8 mouse cellular contexts compared by ENCODE assay signal in the genomic region with DNA sequence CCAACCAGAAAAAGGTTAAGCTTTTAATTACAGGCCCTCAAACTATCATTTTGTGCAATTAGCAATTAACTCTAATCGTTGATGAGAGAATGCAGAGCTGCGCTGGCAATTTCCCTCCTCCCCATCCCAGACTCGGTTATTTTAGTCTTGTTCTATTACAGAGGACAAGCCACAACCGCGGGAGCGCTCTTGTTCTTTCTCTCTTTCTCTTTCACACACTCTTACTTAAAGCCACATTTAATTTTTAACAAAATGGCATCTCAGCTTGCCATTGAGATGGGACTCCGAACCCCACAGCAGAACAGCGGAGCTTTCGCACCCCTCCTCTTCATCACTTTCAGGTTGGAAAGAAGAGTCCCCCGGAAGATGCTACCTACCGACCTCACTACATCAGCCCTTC. TPM values are rescaled to one million over a fixed set of nuclear protein-coding genes. Genes with fewer than 3 reads are reported as not detected.
DNase-seq lines count a peak whose midpoint lies in the region; ATAC-seq and TF ChIP-seq lines count a peak whose summit lies in the region.

TSS of gene Vldlr (plus strand) at position 167 of the 400 bp plus-strand sequence.

- peak within 1 kb of the TSS; percentile 95 for H3K4me2 ChIP-seq in lung, postnatal 0 days (replicated peaks; ENCODE audit: low read depth, low read length)
- peak within 1 kb of the TSS; percentile 95 for H3K4me2 ChIP-seq in embryonic facial prominence, embryonic 15.5 days (replicated peaks)
- H3K4me2 ChIP-seq in heart, embryonic 13.5 days, result peak within 1 kb of the TSS; percentile 88
- H3K4me2 ChIP-seq in liver, postnatal 0 days (ENCODE audit: low read depth, low read length), result peak within 1 kb of the TSS; percentile 89

- ATAC-seq in lung, postnatal 0 days, result no peak
- no peak for ATAC-seq in embryonic facial prominence, embryonic 15.5 days (ENCODE audit: insufficient number of reproducible peaks, low FRiP score, low TSS enrichment, low read depth)
- ATAC-seq in heart, embryonic 13.5 days (ENCODE audit: extremely low read depth, insufficient number of reproducible peaks, low FRiP score, low TSS enrichment), result no peak
- ATAC-seq in liver, postnatal 0 days, result no peak

- no peak for DNase-seq in lung, postnatal 0 days (ENCODE audit: low spot score)
- no peak for DNase-seq in lung, postnatal 14 days
- DNase-seq in kidney, postnatal 36 days, result peak; percentile 30 to 37
- no peak for DNase-seq in liver, postnatal 0 days
- DNase-seq in spleen, adult 12 weeks (ENCODE audit: low spot score), result no peak
- no peak for DNase-seq in embryo, embryonic 11 days

- H3K9me3 ChIP-seq in lung, postnatal 0 days (ENCODE audit: low read length), result no peaks in the 10 kb centered on the region
- no peaks in the 10 kb centered on the region for H3K9me3 ChIP-seq in embryonic facial prominence, embryonic 15.5 days (replicated peaks)
- no peaks in the 10 kb centered on the region for H3K9me3 ChIP-seq in heart, embryonic 13.5 days
- no peaks in the 10 kb centered on the region for H3K9me3 ChIP-seq in liver, postnatal 0 days (ENCODE audit: low read length)

- WGBS in lung, postnatal 0 days, result 4% methylated on average over 11 of the region's 11 CpGs
- WGBS in embryonic facial prominence, embryonic 15.5 days, result 2% methylated on average over 11 of the region's 11 CpGs
- 3% methylated on average over 11 of the region's 11 CpGs for WGBS in heart, embryonic 13.5 days
- 9% methylated on average over 11 of the region's 11 CpGs for WGBS in liver, postnatal 0 days (ENCODE audit: insufficient replicate concordance)

- no peak for TF ChIP-seq CTCF in lung, postnatal 0 days (IDR thresholded peaks at IDR 0.05)
- no peak for TF ChIP-seq CTCF in liver, postnatal 0 days (IDR thresholded peaks at IDR 0.05; ENCODE audit: low read depth)

- peak within 1 kb of the TSS; percentile 73 for H3K9ac ChIP-seq in lung, postnatal 0 days (replicated peaks; ENCODE audit: low read depth)
- peak within 1 kb of the TSS; percentile 66 for H3K9ac ChIP-seq in embryonic facial prominence, embryonic 15.5 days
- H3K9ac ChIP-seq in heart, embryonic 13.5 days, result peak within 1 kb of the TSS; percentile 90
- H3K9ac ChIP-seq in liver, postnatal 0 days (replicated peaks), result peak within 1 kb of the TSS; percentile 21; the same call in 1 of the 2 replicates

- no peak for TF ChIP-seq EP300 in lung, postnatal 0 days (IDR thresholded peaks at IDR 0.05)
- no peak for TF ChIP-seq EP300 in liver, postnatal 0 days (IDR thresholded peaks at IDR 0.05; ENCODE audit: low read depth)

- peak within 1 kb of the TSS; percentile 88 for H3K27ac ChIP-seq in lung, postnatal 0 days (ENCODE audit: low read length)
- peak within 1 kb of the TSS; percentile 71 for H3K27ac ChIP-seq in embryonic facial prominence, embryonic 15.5 days (replicated peaks)
- peak within 1 kb of the TSS; percentile 85 for H3K27ac ChIP-seq in heart, embryonic 13.5 days (replicated peaks)
- H3K27ac ChIP-seq in liver, postnatal 0 days (ENCODE audit: low read depth), result no peak within 1 kb of the TSS

- 0 out of 2 replicates have a peak, but pooled peaks cover 7% of the 10 kb centered on the region for H3K4me1 ChIP-seq in lung, postnatal 0 days (ENCODE audit: insufficient read depth, low read depth, low read length)
- H3K4me1 ChIP-seq in embryonic facial prominence, embryonic 15.5 days, result peaks cover 24% of the 10 kb centered on the region
- peaks cover 24% of the 10 kb centered on the region for H3K4me1 ChIP-seq in heart, embryonic 13.5 days
- peaks cover 4% of the 10 kb centered on the region; the same call in 1 of the 2 replicates for H3K4me1 ChIP-seq in liver, postnatal 0 days (ENCODE audit: insufficient read depth)

- H3K27me3 ChIP-seq in lung, postnatal 0 days (replicated peaks; ENCODE audit: insufficient read depth, low read length), result 0 out of 2 replicates have a peak, but pooled peaks cover 3% of the 10 kb centered on the region
- peaks cover 8% of the 10 kb centered on the region; the same call in 1 of the 2 replicates for H3K27me3 ChIP-seq in embryonic facial prominence, embryonic 15.5 days
- H3K27me3 ChIP-seq in heart, embryonic 13.5 days (replicated peaks), result peaks cover 33% of the 10 kb centered on the region
- peaks cover 31% of the 10 kb centered on the region for H3K27me3 ChIP-seq in liver, postnatal 0 days (ENCODE audit: insufficient read depth, low read length)

- no peaks in the 10 kb centered on the region for H3K36me3 ChIP-seq in lung, postnatal 0 days (ENCODE audit: insufficient read depth, low read length)
- H3K36me3 ChIP-seq in embryonic facial prominence, embryonic 15.5 days, result no peaks in the 10 kb centered on the region
- H3K36me3 ChIP-seq in heart, embryonic 13.5 days, result no peaks in the 10 kb centered on the region
- no peaks in the 10 kb centered on the region for H3K36me3 ChIP-seq in liver, postnatal 0 days (replicated peaks; ENCODE audit: insufficient read depth, low read length)

- H3K4me3 ChIP-seq in lung, postnatal 0 days (ENCODE audit: low read depth, low read length), result peak within 1 kb of the TSS; percentile 66
- peak within 1 kb of the TSS; percentile 72 for H3K4me3 ChIP-seq in embryonic facial prominence, embryonic 15.5 days (replicated peaks)
- peak within 1 kb of the TSS; percentile 83 for H3K4me3 ChIP-seq in heart, embryonic 13.5 days
- peak within 1 kb of the TSS; percentile 52 for H3K4me3 ChIP-seq in liver, postnatal 0 days (ENCODE audit: low read depth, low read length)

RNA-seq across cellular contexts. Expression of gene Vldlr, which starts in this region (rescaled TPM):
- polyA plus RNA-seq in lung, postnatal 0 days (2015; fragmentation: Nextera tagmentation; extraction: Ambion mirVana), result 56.6 and 57.8 TPM in 2 replicates
- polyA plus RNA-seq in embryonic facial prominence, embryonic 15.5 days (2015; fragmentation: Nextera tagmentation; extraction: Ambion mirVana), result 15.0 and 15.8 TPM in 2 replicates
- 25.9 and 30.4 TPM in 2 replicates for polyA plus RNA-seq in heart, embryonic 13.5 days (2015; fragmentation: Nextera tagmentation; extraction: Ambion mirVana)
- polyA plus RNA-seq in liver, postnatal 0 days (2015; fragmentation: Nextera tagmentation; extraction: Ambion mirVana), result 0.96 and 1.2 TPM in 2 replicates

Comparison
In these comparisons a context has a peak if more than half of its experiments do, and no peak if none do; other contexts are left out.
1. DNase-seq: peak in kidney, postnatal 36 days (2 of 2); none in lung, postnatal 0 days (single experiment), lung, postnatal 14 days (single experiment), liver, postnatal 0 days (single experiment), spleen, adult 12 weeks (single experiment) and embryo, embryonic 11 days (single experiment).
2. H3K9ac ChIP-seq: peak in every context shown above with its lines; median percentile 90 in heart, embryonic 13.5 days; 73 in lung, postnatal 0 days; 66 in embryonic facial prominence, embryonic 15.5 days; 21 in liver, postnatal 0 days.
3. Peak in every context shown above with its lines, with median percentiles within 50 percentile points of each other: H3K4me2 ChIP-seq and H3K4me3 ChIP-seq.